Mouse (Mus musculus): ENCODE measurements around the gene Ptprg. TPM values are rescaled to one million over a fixed set of nuclear protein-coding genes. Genes with fewer than 3 reads are reported as not detected.

Ptprg gene
- polyA plus RNA-seq, 1 experiment from 2014 or later: 26.5 TPM

GRCm38 (mm10) chr14:11819326-11819725, 266.0 kb downstream of the Ptprg start:
- H3K9ac ChIP-seq (ENCODE audit: low read length): no peak overlapping the region
- no peaks in the 10 kb centered on the region for H3K4me1 ChIP-seq (replicated peaks; ENCODE audit: control insufficient read depth, insufficient read depth, low read length)
- H3K27me3 ChIP-seq (ENCODE audit: control insufficient read depth, insufficient read depth, low read depth, low read length): no peaks in the 10 kb centered on the region
- ATAC-seq (ENCODE audit: low read depth): no peak
- no peaks in the 10 kb centered on the region for H3K9me3 ChIP-seq (ENCODE audit: control insufficient read depth, low read length)
- no peaks in the 10 kb centered on the region for H3K36me3 ChIP-seq (ENCODE audit: control insufficient read depth, insufficient read depth, low read length)
- 83% methylated on average over 2 of the region's 2 CpGs for WGBS
- H3K4me2 ChIP-seq (ENCODE audit: low read depth, low read length): no peak overlapping the region
- no peak overlapping the region for H3K27ac ChIP-seq (ENCODE audit: low read length)
- H3K4me3 ChIP-seq (ENCODE audit: low read length): no peak overlapping the region

GRCm38 (mm10) chr14:11822830-11823700, 269.7 kb downstream of the Ptprg start:
- no peak for ATAC-seq (ENCODE audit: low read depth)
- no peak overlapping the region for H3K27ac ChIP-seq (ENCODE audit: low read length)
- H3K9ac ChIP-seq (ENCODE audit: low read length): no peak overlapping the region
- H3K9me3 ChIP-seq (ENCODE audit: control insufficient read depth, low read length): no peaks in the 10 kb centered on the region
- H3K27me3 ChIP-seq (ENCODE audit: control insufficient read depth, insufficient read depth, low read depth, low read length): no peaks in the 10 kb centered on the region
- no peak overlapping the region for H3K4me3 ChIP-seq (ENCODE audit: low read length)
- H3K4me2 ChIP-seq (ENCODE audit: low read depth, low read length): no peak overlapping the region
- no peaks in the 10 kb centered on the region for H3K4me1 ChIP-seq (replicated peaks; ENCODE audit: control insufficient read depth, insufficient read depth, low read length)
- H3K36me3 ChIP-seq (ENCODE audit: control insufficient read depth, insufficient read depth, low read length): no peaks in the 10 kb centered on the region
- WGBS: 71% methylated on average over 7 of the region's 7 CpGs

GRCm38 (mm10) chr14:11823701-11824095, 270.4 kb downstream of the Ptprg start:
- H3K4me1 ChIP-seq (replicated peaks; ENCODE audit: control insufficient read depth, insufficient read depth, low read length): no peaks in the 10 kb centered on the region
- H3K27me3 ChIP-seq (ENCODE audit: control insufficient read depth, insufficient read depth, low read depth, low read length): no peaks in the 10 kb centered on the region
- no peak for ATAC-seq (ENCODE audit: low read depth)
- no peaks in the 10 kb centered on the region for H3K36me3 ChIP-seq (ENCODE audit: control insufficient read depth, insufficient read depth, low read length)
- no peaks in the 10 kb centered on the region for H3K9me3 ChIP-seq (ENCODE audit: control insufficient read depth, low read length)
- no peak overlapping the region for H3K9ac ChIP-seq (ENCODE audit: low read length)
- no peak overlapping the region for H3K4me3 ChIP-seq (ENCODE audit: low read length)
- H3K27ac ChIP-seq (ENCODE audit: low read length): no peak overlapping the region
- H3K4me2 ChIP-seq (ENCODE audit: low read depth, low read length): no peak overlapping the region
- WGBS: 84% methylated on average over 4 of the region's 6 CpGs

- H3K36me3 ChIP-seq (ENCODE audit: control insufficient read depth, insufficient read depth, low read length): no peaks in the 10 kb centered on the region
- no peaks in the 10 kb centered on the region for H3K27me3 ChIP-seq (ENCODE audit: control insufficient read depth, insufficient read depth, low read depth, low read length)
- H3K9me3 ChIP-seq (ENCODE audit: control insufficient read depth, low read length): no peaks in the 10 kb centered on the region
- no peak overlapping the region for H3K4me2 ChIP-seq (ENCODE audit: low read depth, low read length)
- no peak overlapping the region for H3K4me3 ChIP-seq (ENCODE audit: low read length)
- no peak overlapping the region for H3K9ac ChIP-seq (ENCODE audit: low read length)
- no peak overlapping the region for H3K27ac ChIP-seq (ENCODE audit: low read length)
- ATAC-seq (ENCODE audit: low read depth): no peak
- H3K4me1 ChIP-seq (replicated peaks; ENCODE audit: control insufficient read depth, insufficient read depth, low read length): no peaks in the 10 kb centered on the region
- WGBS: 90% methylated on average over 8 of the region's 8 CpGs
Observed at GRCm38 (mm10) chr14:11824915-11825314, 271.6 kb downstream of the Ptprg start.

- H3K27ac ChIP-seq (ENCODE audit: low read length): no peak overlapping the region
- no peaks in the 10 kb centered on the region for H3K9me3 ChIP-seq (ENCODE audit: control insufficient read depth, low read length)
- H3K4me2 ChIP-seq (ENCODE audit: low read depth, low read length): no peak overlapping the region
- H3K27me3 ChIP-seq (ENCODE audit: control insufficient read depth, insufficient read depth, low read depth, low read length): no peaks in the 10 kb centered on the region
- 90% methylated on average over 2 of the region's 2 CpGs for WGBS
- H3K4me3 ChIP-seq (ENCODE audit: low read length): no peak overlapping the region
- no peaks in the 10 kb centered on the region for H3K36me3 ChIP-seq (ENCODE audit: control insufficient read depth, insufficient read depth, low read length)
- ATAC-seq (ENCODE audit: low read depth): no peak
- H3K9ac ChIP-seq (ENCODE audit: low read length): no peak overlapping the region
- no peaks in the 10 kb centered on the region for H3K4me1 ChIP-seq (replicated peaks; ENCODE audit: control insufficient read depth, insufficient read depth, low read length)
Observed at GRCm38 (mm10) chr14:11825551-11825950, 272.2 kb downstream of the Ptprg start.

GRCm38 (mm10) chr14:11828086-11828485, 274.8 kb downstream of the Ptprg start:
- Histone ChIP-seq H3K27ac (ENCODE audit: low read length) (no peak overlapping the region), H3K4me1 (replicated peaks; ENCODE audit: control insufficient read depth, insufficient read depth, low read length) (no peaks in the 10 kb centered on the region), H3K9ac (ENCODE audit: low read length) (no peak overlapping the region), H3K9me3 (ENCODE audit: control insufficient read depth, low read length) (no peaks in the 10 kb centered on the region), H3K27me3 (ENCODE audit: control insufficient read depth, insufficient read depth, low read depth, low read length) (no peaks in the 10 kb centered on the region), H3K4me2 (ENCODE audit: low read depth, low read length) (no peak overlapping the region), H3K4me3 (ENCODE audit: low read length) (no peak overlapping the region), H3K36me3 (ENCODE audit: control insufficient read depth, insufficient read depth, low read length) (no peaks in the 10 kb centered on the region)
- ATAC-seq (ENCODE audit: low read depth): no peak
- WGBS: 32% methylated on average over 4 of the region's 4 CpGs

- Histone ChIP-seq H3K4me2 (ENCODE audit: low read depth, low read length) (no peak overlapping the region), H3K4me3 (ENCODE audit: low read length) (no peak overlapping the region), H3K36me3 (ENCODE audit: control insufficient read depth, insufficient read depth, low read length) (no peaks in the 10 kb centered on the region), H3K4me1 (replicated peaks; ENCODE audit: control insufficient read depth, insufficient read depth, low read length) (no peaks in the 10 kb centered on the region), H3K9me3 (ENCODE audit: control insufficient read depth, low read length) (no peaks in the 10 kb centered on the region), H3K27me3 (ENCODE audit: control insufficient read depth, insufficient read depth, low read depth, low read length) (no peaks in the 10 kb centered on the region), H3K27ac (ENCODE audit: low read length) (no peak overlapping the region), H3K9ac (ENCODE audit: low read length) (no peak overlapping the region)
- no peak for ATAC-seq (ENCODE audit: low read depth)
- 59% methylated on average over 3 of the region's 3 CpGs for WGBS
Observed at GRCm38 (mm10) chr14:11833678-11834077, 280.3 kb downstream of the Ptprg start.

GRCm38 (mm10) chr14:11835706-11836445, 282.5 kb downstream of the Ptprg start:
- Histone ChIP-seq H3K9ac (ENCODE audit: low read length) (no peak overlapping the region), H3K4me2 (ENCODE audit: low read depth, low read length) (no peak overlapping the region), H3K36me3 (ENCODE audit: control insufficient read depth, insufficient read depth, low read length) (no peaks in the 10 kb centered on the region), H3K27me3 (ENCODE audit: control insufficient read depth, insufficient read depth, low read depth, low read length) (no peaks in the 10 kb centered on the region), H3K9me3 (ENCODE audit: control insufficient read depth, low read length) (no peaks in the 10 kb centered on the region), H3K27ac (ENCODE audit: low read length) (no peak overlapping the region), H3K4me1 (replicated peaks; ENCODE audit: control insufficient read depth, insufficient read depth, low read length) (no peaks in the 10 kb centered on the region), H3K4me3 (ENCODE audit: low read length) (no peak overlapping the region)
- ATAC-seq (ENCODE audit: low read depth): no peak
- WGBS: 75% methylated on average over 12 of the region's 12 CpGs

- Histone ChIP-seq H3K27me3 (ENCODE audit: control insufficient read depth, insufficient read depth, low read depth, low read length) (no peaks in the 10 kb centered on the region), H3K9me3 (ENCODE audit: control insufficient read depth, low read length) (no peaks in the 10 kb centered on the region), H3K27ac (ENCODE audit: low read length) (no peak overlapping the region), H3K4me3 (ENCODE audit: low read length) (no peak overlapping the region), H3K4me2 (ENCODE audit: low read depth, low read length) (no peak overlapping the region), H3K36me3 (ENCODE audit: control insufficient read depth, insufficient read depth, low read length) (no peaks in the 10 kb centered on the region), H3K9ac (ENCODE audit: low read length) (no peak overlapping the region), H3K4me1 (replicated peaks; ENCODE audit: control insufficient read depth, insufficient read depth, low read length) (no peaks in the 10 kb centered on the region)
- ATAC-seq (ENCODE audit: low read depth): no peak
- 95% methylated on average over 1 of the region's 1 CpGs for WGBS
Observed at GRCm38 (mm10) chr14:11837714-11838113, 284.4 kb downstream of the Ptprg start.
